Mouse (Mus musculus) v-Abl transformed pro-B cells (cell line): ENCODE results near the gene Cmip.
"Not testable (repeated sequence)": the region's sequence is repeated elsewhere in the genome, so short reads cannot be mapped to it uniquely, and the experiment has no call there.

Experiments
- in situ Hi-C, 2 experiments: fragments of 400-800 bp; cut with MboI; formaldehyde crosslinking; loops; one replicate each; pipeline ENCODE4 v1.15.1; 2025; ENCODE audit not compliant: unreplicated experiment in 2 of 2

The Cmip gene

DNA sequence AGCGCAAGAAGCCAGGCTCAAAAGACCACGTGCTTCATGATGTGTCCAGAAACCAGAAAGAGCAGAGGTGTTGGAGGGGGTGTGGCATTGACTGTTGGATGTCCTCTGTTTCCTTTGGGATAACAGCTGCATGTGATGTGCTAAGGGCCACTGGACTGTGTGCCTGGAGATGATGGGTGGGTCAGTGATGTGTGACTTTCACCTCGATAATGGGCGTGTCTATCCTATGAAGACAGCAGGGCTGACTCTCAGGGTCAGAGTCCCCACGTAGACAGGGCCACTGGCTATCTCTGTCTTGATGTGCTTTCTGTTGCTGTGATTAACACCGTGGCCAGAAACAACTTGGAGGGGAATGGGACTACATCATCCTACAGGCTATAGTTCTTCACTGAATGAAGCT lies 144.0 kb downstream of the Cmip start:
- in situ Hi-C loops = no loop called here

DNA sequence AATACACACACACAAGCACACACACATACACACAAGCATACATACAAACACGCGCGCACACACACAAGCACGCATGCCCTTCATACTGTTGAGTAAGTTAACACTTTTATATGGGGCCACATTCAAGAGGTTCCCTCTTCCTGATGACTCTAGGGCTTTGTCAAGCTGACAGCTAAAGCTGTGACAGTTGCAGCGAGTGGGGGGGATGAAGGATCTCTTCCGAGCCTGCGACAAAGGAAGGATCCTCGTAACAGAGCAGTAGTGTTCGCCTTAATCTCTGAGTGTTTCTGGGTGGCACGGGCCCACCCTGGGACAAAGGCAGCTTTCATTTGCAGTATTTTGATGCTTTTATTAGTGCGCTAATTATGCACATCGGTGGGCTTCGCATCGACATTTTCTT lies 145.0 kb downstream of the Cmip start:
- in situ Hi-C loops = no loop called here

DNA sequence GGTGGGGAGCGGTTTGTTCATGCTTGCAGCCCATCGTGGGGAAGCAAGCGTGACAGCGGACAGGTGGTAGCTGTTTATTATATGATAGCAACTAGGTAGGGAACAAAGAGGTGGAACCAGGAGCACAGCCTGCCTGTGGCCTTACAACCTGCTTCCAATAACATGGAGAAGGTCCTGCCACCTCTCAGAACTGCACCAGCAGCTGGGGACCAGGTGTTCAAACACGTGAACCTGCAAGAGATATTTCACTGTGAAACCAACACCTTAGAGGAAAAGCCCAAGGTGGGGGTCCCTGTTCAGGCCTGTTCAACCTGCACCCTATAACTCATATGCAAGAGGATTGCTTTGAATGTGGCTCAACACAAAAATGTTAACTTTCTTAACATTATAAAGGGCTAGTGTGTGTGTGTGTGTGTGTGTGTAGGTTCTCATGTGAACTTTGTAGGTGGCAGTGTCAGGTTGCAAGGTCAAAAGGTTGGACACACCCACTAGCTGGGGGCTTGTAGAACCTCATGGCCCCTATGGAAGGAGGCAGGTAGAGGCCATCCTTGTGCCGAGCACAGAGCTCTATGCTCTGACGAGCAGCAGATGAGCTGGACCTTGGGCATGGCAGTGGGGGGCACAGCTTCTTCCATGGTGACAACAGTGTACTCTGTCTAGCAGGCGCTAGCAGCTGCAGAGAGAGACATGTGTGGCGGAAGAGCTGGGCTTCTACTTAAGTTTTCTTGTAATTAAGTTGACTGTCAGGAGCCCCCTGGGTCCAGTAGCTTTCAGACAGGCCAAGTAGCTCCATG lies 146.2 kb downstream of the Cmip start:
- in situ Hi-C loops = no loop called here

DNA sequence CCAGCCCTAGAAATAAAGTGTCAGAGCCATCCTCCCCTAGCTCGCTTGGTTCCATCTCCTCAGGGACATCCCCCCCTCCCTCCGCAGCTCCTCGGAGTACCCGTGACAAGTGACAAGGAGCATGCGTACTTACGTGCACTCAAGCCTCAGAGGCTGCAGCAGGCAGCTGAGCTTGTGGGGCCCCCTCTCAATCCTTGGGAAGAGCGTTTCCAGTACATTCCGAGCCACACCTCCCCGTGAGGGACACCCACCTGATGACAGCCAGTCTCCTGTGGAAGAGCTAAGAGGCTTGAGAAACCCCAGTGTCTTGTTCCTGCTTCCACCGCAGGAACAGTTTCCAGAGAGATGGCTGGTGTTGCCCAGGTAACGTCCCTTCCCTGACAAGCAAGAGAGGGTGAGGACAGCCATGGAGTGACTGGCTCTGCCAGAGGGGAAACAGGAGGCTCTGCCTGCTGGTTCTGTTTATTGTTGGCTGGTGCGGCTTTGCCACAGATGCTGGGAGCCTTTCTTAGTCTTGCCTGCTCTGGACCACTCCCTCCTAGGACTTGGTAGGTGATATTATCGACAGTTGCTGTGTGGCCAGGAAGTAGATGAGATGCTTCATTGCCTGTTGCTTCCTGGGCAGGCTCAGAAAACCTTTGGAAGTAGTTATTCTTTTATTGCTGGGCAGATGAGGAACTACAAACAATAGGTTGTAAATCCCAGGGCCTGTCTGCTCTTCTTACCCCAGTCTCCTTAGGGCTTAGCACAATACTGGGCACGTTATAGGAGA lies 147.0 kb downstream of the Cmip start:
- in situ Hi-C loops = no loop called here

DNA sequence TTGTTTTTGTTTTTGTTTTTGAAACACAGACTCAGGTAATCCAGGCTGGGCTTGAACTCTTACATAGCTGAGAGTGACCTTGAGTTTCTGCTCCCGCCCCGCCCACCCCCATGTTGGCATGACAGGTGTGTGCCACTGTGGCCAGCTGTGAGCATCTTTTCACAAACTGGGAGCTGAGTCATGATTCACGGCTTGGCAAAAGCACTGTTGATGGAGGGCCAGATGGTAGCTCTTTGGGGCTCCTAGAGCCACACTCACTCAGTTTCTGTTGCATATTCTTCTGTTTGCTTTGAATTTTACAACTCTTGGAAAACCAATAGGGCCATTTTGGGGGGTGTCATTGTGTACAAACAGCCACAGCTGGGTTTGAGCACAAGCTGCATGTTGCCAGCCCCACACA lies 149.2 kb downstream of the Cmip start:
- in situ Hi-C loops = no loop called here

DNA sequence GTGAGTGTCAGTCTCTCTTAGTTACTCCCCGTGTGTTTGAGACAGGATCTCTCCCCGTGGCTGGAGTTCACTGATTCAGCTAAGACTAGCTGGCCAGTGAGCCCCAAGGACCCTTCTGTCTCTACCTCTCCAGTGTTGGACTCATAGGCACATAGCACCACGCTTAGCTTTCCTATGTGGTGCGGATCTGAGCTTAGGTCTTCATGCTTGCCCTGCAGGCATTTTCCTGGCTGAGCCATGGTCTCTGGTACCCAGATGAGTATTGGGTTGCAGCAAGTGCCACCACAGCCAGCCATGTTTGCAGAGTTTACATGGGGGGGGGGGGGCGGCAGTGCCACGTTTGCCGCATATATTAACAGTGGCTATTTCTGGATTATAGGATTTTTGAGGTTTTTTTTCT lies 151.8 kb downstream of the Cmip start:
- in situ Hi-C loops = no loop called here

DNA sequence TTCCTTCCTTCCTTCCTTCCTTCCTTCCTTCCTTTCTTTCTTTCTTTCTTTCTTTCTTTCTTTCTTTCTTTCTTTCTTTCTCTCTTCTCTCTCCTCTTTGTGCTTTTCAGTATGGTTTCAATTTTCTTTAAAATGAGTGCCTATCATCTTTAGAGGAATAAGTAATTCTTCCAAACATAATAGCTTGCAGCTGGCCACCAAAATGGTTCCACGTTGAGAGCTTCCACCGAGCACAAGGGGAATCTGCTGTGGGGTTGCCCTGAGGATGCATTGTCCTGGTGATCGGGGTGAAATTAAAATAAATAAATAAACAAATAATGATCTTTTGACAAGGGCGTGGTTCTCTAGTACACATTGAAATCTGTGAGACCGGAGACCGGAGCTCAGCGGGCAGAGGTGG lies 152.2 kb downstream of the Cmip start:
- in situ Hi-C loops = no loop called here

DNA sequence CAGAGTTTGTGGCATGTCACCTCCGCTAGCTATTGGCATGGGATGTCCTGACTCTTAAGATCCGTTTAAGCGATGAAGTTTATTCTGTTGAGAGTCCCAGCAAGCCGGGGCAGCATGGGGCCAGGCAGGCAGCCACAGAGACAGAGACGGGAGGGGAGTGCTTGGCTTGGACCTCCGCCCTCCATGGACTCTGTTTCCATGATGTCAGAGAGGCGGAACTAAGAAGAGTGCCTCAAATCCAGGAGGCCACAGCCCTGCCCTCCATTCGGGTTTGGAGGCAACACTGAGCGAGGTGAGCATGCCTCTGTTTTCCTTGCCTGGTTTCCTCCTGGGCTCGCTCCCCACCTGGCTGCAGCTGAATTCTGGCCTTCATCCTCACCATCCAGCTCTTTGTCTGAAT lies 153.5 kb downstream of the Cmip start:
- in situ Hi-C loops = no loop called here

DNA sequence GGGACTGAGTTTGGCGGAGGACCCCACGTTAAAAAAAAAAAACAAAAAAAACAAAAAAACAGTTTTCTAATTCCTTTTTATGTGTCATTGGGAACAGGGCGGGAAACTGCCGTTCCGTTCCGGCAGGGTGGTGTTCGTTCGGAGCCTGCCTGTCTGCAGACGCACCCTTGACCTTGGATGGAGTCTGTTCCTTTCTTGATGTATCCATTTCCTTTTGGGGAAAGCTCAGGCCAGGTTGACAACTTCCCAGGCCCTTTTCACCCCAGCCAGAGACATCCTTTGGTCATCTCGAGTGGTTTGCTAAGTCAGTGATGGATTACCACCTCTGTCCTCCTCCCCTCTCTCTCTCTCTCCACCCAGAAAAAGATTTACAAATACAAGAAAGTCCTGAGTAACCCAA lies 154.0 kb downstream of the Cmip start:
- in situ Hi-C loops = no loop called here

DNA sequence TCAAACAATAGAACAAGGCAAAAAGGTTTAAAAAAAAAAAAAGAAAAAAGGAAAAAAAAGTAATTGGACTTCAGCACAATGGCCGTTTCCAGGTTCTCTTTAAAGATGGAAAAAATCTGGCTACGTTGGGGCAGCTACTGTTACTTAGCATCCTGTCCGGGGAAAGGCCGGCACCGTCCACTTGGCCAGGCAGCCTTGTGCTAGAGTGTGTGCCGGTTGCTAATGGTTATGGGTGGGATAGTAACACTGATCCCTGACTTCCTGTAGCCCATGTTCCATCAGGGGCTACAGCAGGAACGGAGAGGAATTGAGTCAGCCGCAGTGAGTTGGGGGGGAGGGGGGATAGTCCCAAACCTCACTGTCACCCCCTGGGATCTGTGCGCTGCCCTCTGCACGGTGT lies 155.4 kb downstream of the Cmip start:
- in situ Hi-C loops = no loop called here

DNA sequence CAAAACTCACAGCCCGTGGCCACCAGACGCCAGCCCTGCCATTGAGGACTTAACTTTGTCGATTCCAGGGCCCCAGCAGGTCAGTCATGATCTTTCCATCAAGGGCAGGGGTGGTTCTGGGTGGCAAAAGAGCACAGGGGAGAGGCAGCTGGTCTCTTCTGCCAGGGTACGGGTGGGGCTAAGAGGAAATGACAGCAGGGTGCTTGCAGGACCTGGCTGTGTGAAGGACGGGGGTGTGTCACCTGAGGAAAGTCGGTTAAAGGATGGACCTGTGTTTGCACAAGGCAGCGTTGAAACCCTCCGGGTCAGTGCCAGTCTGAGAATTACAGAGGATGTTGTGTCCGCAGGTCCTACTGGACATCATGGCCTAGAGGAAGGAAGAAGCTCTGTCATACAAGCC lies 161.0 kb downstream of the Cmip start:
- in situ Hi-C loops = no loop called here

DNA sequence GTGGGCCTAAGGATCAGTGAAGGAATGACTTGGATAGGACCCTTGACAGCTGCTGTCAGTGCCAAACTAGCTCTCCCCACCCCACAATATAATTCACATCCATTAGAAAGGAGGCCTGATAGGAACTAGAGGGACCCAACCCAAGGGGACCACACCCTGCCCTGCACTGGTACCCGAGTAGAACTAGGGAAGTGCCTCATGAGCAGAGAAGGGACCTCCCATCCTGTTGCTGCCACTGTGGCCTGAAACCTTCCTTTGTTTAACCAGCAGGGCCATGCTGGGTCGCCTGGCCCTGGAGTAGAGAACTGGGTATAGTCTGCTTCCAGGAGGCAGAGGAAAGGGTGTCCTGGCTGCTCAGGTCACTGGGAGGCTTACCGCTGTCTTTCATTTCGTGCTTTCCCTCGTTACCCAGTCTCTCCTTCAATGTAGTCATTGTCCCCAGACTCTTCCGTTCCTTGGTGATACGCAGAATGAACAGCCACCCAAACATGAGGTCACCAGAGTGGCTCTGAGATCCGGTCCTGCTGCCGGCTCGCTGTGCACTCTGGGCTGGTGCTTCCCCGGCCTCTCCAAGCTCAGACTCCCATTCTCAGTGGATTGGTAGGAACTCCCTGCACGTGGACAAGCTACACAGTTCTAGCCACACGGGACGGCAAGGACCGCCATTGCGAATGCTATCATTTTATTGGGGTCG lies 164.1 kb downstream of the Cmip start:
- in situ Hi-C loops = no loop called here

DNA sequence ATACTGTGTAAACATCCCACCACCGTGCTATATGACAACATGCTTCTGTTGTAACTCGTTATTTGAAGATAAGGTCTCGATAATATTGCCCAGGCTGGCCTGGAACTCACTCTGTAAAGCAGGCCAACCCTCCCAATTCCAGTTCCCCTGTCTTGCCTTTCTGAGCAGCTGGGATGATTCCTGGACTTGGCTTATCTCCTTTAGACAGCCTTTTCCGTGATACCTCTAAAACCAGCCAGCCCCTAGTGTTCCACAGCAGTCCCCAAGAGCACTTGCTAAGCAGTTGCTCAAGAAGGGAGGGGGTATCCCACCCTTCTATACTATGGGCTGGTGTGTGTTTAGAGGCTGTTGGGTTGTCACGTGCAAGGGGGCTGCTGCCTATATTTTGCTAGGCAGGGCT lies 165.0 kb downstream of the Cmip start:
- in situ Hi-C loops = no loop called here

DNA sequence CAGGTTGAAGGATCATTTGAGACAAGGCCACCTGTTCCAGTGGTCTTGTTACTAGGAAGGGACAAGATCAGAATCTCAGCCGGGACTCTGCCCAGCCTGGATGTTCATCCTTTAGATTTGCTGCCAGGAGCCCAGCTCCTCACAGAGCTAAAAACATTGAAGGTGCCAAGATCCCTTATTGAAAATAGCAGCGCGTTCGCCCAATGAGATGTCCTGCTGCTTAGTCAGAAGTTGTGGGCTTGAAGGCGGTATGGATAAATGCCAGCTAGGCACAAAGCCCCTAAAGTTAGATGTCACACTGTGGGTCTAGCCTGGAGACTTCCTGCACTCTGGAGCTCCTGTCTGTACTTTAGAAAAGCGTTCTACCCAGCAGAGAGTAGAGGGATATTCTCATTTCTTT lies 165.5 kb downstream of the Cmip start:
- in situ Hi-C loops = no loop called here

DNA sequence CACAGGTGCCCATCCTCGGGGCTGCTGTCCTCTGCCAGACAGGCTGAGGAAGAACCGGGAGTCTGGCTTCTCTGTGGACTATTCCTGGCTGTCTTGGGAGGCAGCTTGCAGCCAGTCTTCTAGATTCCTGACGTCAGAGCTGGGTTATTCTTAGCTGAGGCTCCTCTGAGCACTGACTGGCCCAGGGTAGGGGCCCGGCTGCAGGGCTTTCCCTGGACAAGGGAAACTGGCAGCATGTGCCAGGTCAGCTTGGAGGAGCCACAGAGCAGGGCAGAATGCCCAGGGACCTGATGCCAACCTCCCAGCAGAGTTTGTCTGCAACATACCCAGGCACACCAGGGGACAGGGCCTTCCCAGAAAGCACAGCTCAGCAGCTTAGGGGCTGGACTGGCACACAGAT lies 166.2 kb downstream of the Cmip start:
- in situ Hi-C loops = no loop called here

DNA sequence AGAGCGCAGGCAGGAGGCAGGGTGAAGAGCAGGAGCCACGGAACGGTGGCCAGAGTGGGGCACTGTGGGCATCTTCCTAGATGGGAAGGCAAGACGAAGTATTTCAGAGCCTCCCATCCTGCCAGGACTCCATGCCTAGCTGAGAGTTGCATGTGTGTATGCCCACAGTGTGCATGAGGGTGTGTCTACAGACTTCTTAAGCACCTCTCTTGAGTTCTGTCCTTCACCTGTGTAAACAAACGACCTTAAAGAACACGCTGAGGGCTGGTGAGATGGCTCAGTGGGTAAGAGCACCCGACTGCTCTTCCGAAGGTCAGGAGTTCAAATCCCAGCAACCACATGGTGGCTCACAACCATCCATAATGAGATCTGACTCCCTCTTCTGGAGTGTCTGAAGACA lies 171.0 kb downstream of the Cmip start:
- in situ Hi-C loops = not testable (repeated sequence)

DNA sequence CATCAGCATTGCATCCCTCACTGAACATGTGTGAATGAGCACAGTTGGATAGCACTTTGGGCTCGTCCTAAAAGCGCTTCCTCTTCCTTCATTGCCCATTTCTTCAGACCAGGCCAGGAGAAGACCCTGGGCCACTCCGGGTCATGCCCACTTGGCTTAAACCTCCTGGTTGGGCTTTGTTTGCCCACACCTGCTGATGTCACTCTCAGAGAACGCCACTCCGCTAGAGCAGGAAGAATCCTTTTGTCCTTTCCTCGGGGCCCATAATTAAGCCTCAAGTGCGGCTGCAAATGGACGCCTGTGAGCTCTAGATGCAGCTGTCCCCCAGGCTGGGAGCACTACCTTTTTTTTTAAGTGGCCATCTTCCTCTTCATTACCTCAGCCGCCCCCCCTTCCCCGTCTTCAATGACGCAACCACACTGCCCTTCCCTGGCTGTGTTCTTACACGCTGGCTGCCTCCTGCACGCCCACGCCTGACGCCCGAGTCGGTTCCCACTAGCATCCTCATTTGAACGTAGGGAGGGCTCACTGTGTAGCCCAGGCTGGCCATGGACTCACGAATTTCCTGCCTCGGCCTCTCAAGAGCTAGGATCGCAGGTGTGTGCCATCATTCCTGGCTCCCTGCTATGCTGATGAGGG lies 171.8 kb downstream of the Cmip start:
- in situ Hi-C loops = no loop called here

DNA sequence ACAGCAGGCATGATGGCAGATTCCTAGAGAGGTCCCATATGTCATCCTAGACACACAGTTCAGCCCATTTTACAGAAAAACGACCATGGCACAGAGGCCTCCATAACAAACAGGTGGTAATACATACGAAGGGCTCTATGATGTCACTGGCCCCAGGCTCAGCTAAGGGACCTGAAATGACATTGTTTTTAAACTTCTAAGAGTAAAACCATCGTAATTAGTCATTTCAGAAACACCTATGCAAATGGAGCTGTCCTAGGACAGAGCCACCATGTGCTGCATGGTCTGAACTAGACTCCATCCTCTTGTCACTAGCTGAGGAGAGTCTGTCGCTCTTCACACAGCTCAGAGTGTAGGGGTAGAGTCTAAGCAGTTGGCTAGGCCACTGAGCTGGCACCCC lies 173.8 kb downstream of the Cmip start:
- in situ Hi-C loops = no loop called here

DNA sequence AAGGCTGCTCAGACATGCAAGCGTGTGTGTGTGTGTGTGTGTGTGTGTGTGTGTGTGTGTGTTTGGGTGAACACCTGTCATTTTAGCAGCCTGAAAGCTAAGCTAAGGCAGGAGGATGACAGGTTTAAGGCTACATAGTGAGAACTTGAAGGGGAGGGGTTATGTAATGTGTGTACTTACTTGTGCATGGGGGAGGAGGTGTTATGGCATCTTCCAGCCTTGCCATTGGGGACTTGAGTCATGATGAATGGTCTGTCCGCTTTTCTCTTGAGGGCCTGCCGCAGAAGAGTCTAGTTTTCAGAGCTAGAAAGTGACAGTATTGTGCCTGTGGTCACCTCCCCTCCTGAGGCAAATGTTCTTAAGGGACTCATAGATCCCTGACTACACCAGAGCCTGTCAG lies 174.7 kb downstream of the Cmip start:
- in situ Hi-C loops = no loop called here

DNA sequence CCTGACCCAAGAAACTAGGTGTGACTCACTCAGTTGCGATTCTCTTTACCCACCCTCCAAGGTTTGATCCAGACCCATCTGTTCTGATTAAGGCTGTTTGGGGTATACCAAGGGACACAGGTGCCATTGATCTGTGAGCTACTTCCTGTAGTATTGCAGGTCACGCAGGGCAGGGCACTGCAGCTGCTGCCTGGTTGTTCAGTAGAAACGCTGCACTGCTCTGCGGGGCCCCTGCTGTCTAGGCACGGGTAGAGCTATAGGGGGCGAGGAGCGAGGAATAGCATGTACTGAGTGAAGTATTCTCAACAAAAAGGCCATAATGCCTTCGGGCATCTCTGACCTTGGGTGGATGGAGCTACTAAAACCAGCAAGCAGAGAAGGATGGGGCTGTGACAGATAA lies 175.2 kb downstream of the Cmip start:
- in situ Hi-C loops = no loop called here

DNA sequence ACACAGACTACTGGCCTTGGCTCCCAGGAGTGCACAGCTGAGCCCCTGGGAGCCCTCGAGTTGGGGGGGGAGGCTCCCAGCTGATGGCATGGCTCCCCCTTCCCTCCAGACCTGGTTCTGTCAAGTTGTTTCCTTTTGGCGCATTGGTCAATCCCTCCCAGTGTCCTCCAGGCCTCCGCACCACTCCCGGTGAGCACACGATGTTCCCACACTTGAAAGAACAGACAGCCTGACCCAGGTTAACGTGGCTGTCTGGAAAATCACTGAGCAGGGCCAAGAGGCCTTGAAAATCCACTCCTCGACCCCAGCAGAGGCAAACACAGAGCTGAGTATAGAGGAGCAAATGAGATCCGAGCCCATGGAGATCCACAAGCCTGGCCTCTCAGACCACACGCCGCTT lies 177.1 kb downstream of the Cmip start:
- in situ Hi-C loops = no loop called here
